Mouse (Mus musculus) left cerebral cortex, adult 8-10 months (tissue): ENCODE measurements at regions not wholly inside any gene's neighbourhood (a gene's known extent, or its start where the extent isn't known, plus 50 kb on each side); places are given as distances from the start of the nearest gene placed in this dataset.

Source experiments
- DNase-seq, 2 experiments: peaks; one replicate each; pipeline ENCODE4 v3.0.0; 2022; ENCODE audit warnings: low spot score in 2 of 2

DNA sequence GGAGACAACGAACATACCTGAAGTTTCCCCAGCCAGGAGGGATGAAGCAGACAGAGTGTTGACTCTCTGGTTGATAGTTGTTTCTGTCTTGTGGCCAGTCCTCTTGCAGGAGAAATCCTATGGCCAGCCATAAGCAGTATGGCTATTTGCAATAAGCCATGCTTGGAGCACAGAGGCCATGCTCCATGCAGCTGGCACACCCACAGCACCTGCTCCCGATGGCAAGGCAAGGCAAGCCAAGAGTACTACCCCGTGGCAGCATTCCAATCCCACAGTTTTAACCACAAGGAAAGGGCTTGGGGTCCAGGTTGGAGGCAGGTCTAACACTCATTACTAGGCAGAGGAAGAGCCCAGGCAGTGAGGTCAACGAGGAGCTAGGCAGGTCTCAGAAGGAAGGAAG lies 181.5 kb downstream of the Bcor start:
- DNase-seq, result no peak

DNA sequence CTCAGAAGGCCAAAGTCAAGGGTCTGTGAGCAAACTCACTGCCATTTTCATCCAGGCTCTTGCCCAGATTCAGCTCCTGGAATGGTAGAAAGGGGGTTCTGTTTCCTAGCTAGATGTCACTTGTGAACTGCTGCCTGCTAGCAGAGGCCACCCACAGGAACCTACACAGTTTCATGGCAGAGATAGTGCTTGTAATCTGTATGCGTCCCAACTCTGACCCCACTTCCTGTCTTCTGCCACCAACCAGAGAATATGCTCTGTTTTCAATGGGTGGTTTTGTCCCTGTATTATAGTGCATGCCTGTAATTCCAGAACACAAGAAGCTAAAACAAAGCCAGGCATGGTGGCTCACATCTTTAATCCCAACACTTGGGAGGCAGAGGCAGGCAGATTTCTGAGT lies 176.9 kb downstream of the Bcor start:
- DNase-seq, result no peak
